Mouse (Mus musculus) embryo, embryonic 10 days (tissue): ENCODE measurements around the gene Cytip.
"Not testable (repeated sequence)": the region's sequence is repeated elsewhere in the genome, so short reads cannot be mapped to it uniquely, and the experiment has no call there.

ENCODE experiments used
- DNase-seq: peaks from one replicate; pipeline ENCODE4 v3.0.0-alpha.2; 2015; ENCODE audit warnings: low spot score

Cytip gene

GRCm38 (mm10) chr2:58107887-58108286 lies 87.4 kb downstream of the Cytip start:
- not testable (repeated sequence) for DNase-seq

- DNase-seq, result no peak
Measured at GRCm38 (mm10) chr2:58107046-58107445, 88.3 kb downstream of the Cytip start.

- no peak for DNase-seq
Measured at GRCm38 (mm10) chr2:58094818-58095217, 100.5 kb downstream of the Cytip start.

GRCm38 (mm10) chr2:58086420-58086819 lies 108.9 kb downstream of the Cytip start:
- no peak for DNase-seq

- no peak for DNase-seq
Measured at GRCm38 (mm10) chr2:58079849-58080248, 115.5 kb downstream of the Cytip start.
